10 mouse cellular contexts compared by ENCODE assay signal in genomic region chr13:109922228-109922627, GRCm38 (mm10).
DNase-seq lines count a peak whose midpoint lies in the region; ATAC-seq and TF ChIP-seq lines count a peak whose summit lies in the region.
"Had no signal": no experiment of that assay in that cellular context is flagged by ENCODE, and none has a peak within 500 bp of the region (broad histone marks: within the 10 kb centered on the region; RNA-seq: fewer than 3 reads in every experiment).

No protein-coding gene starts in this region.

- no peaks in the 10 kb centered on the region for H3K27me3 ChIP-seq in embryonic facial prominence, embryonic 14.5 days (replicated peaks; ENCODE audit: control insufficient read depth, insufficient read depth, low read length)
- H3K27me3 ChIP-seq in intestine, postnatal 0 days (replicated peaks; ENCODE audit: control insufficient read depth, insufficient read depth, low read length): no peaks in the 10 kb centered on the region
- H3K27me3 ChIP-seq: embryonic facial prominence, embryonic 12.5 days; liver, embryonic 15.5 days had no signal

- H3K36me3 ChIP-seq in embryonic facial prominence, embryonic 14.5 days (ENCODE audit: control insufficient read depth, insufficient read depth, low read length): no peaks in the 10 kb centered on the region
- no peaks in the 10 kb centered on the region for H3K36me3 ChIP-seq in intestine, postnatal 0 days (ENCODE audit: control insufficient read depth, insufficient read depth)
- H3K36me3 ChIP-seq: embryonic facial prominence, embryonic 12.5 days; liver, embryonic 15.5 days had no signal

- ATAC-seq in activated CD4-positive, CD25-positive, alpha-beta regulatory T cell, adult 4 months: peak; percentile 71
- ATAC-seq in embryonic facial prominence, embryonic 14.5 days (ENCODE audit: low read depth): peak; percentile 69
- peak; percentile 43; the same call in 1 of the 2 replicates for ATAC-seq in intestine, postnatal 0 days

- peaks cover 12% of the 10 kb centered on the region; the same call in 1 of the 2 replicates for H3K4me1 ChIP-seq in embryonic facial prominence, embryonic 14.5 days (ENCODE audit: control insufficient read depth, insufficient read depth, low read length)
- no peaks in the 10 kb centered on the region for H3K4me1 ChIP-seq in intestine, postnatal 0 days (replicated peaks; ENCODE audit: control insufficient read depth, insufficient read depth, low read length)

- H3K4me2 ChIP-seq in embryonic facial prominence, embryonic 14.5 days (ENCODE audit: low read depth, low read length): no peak overlapping the region
- no peak overlapping the region for H3K4me2 ChIP-seq in intestine, postnatal 0 days (replicated peaks; ENCODE audit: low read depth)
- H3K4me2 ChIP-seq: embryonic facial prominence, embryonic 12.5 days; liver, embryonic 15.5 days had no signal

- 2% methylated on average over 4 of the region's 4 CpGs for WGBS in embryonic facial prominence, embryonic 14.5 days
- WGBS in intestine, postnatal 0 days: 4% methylated on average over 4 of the region's 4 CpGs

- H3K9me3 ChIP-seq in embryonic facial prominence, embryonic 14.5 days (ENCODE audit: control insufficient read depth, low read length): no peaks in the 10 kb centered on the region
- H3K9me3 ChIP-seq in intestine, postnatal 0 days (ENCODE audit: control insufficient read depth): no peaks in the 10 kb centered on the region
- H3K9me3 ChIP-seq: embryonic facial prominence, embryonic 12.5 days; liver, embryonic 15.5 days had no signal

- peak; percentile 59 for DNase-seq in left cerebral cortex, adult 11 months (ENCODE audit: low spot score)
- no peak for DNase-seq in left cerebral cortex, adult 8-10 months (ENCODE audit: low spot score in 2 of 2)
- DNase-seq in CD8-positive naive resting alpha-beta T cell, adult 2 months (ENCODE audit: low read depth in 2 of 2, low spot score in 2 of 2): peak; percentile 62 to 73
- peak; percentile 91 for DNase-seq in embryonic facial prominence, embryonic 14.5 days (ENCODE audit: low spot score)
- peak; percentile 83 for DNase-seq in lung, postnatal 10 days
- DNase-seq in yolk sac, embryonic 10.5 days (ENCODE audit: low spot score): no peak

- no peak overlapping the region for H3K4me3 ChIP-seq in embryonic facial prominence, embryonic 14.5 days (ENCODE audit: low read depth, low read length)
- no peak overlapping the region for H3K4me3 ChIP-seq in intestine, postnatal 0 days (ENCODE audit: low read depth, low read length)
- H3K4me3 ChIP-seq: embryonic facial prominence, embryonic 12.5 days; liver, embryonic 15.5 days had no signal

- H3K27ac ChIP-seq in embryonic facial prominence, embryonic 14.5 days (replicated peaks; ENCODE audit: low read depth, low read length): no peak overlapping the region
- no peak overlapping the region for H3K27ac ChIP-seq in intestine, postnatal 0 days (ENCODE audit: low read depth, low read length)
- H3K27ac ChIP-seq: embryonic facial prominence, embryonic 12.5 days; liver, embryonic 15.5 days had no signal

- no peak overlapping the region for H3K9ac ChIP-seq in embryonic facial prominence, embryonic 14.5 days (ENCODE audit: low read depth, low read length)
- H3K9ac ChIP-seq in intestine, postnatal 0 days (ENCODE audit: low read depth, low read length): no peak overlapping the region
- H3K9ac ChIP-seq: embryonic facial prominence, embryonic 12.5 days; liver, embryonic 15.5 days had no signal

- peak; percentile 79 for TF ChIP-seq CTCF in intestine, postnatal 0 days (IDR thresholded peaks at IDR 0.05; ENCODE audit: low read depth)

Comparison
In these comparisons a context has a peak if more than half of its experiments do, and no peak if none do; other contexts are left out.
1. DNase-seq: peak in left cerebral cortex, adult 11 months (single experiment), CD8-positive naive resting alpha-beta T cell, adult 2 months (2 of 2), embryonic facial prominence, embryonic 14.5 days (single experiment) and lung, postnatal 10 days (single experiment); none in left cerebral cortex, adult 8-10 months (0 of 2) and yolk sac, embryonic 10.5 days (single experiment).
2. Peak in every context shown above with its lines, with median percentiles within 50 percentile points of each other: ATAC-seq.